Mouse (Mus musculus) heart, postnatal 14 days (tissue): ENCODE measurements around the gene Ces2b. TPM values are rescaled to one million over a fixed set of nuclear protein-coding genes. Genes with fewer than 3 reads are reported as not detected.
"Not testable (repeated sequence)": the region's sequence is repeated elsewhere in the genome, so short reads cannot be mapped to it uniquely, and the experiment has no call there.

ENCODE experiments used
- DNase-seq, 2 experiments: peaks; one replicate each; pipeline ENCODE4 v3.0.0; 2021 to 2022
- intact Hi-C: fragments of 180-260 bp; cut with DNase I; formaldehyde crosslinking; loops from one replicate; pipeline ENCODE4 v1.15.1; 2025
- long read RNA-seq, 2 experiments: library from polyadenylated mRNA; stranded (forward); transcript quantifications; one replicate each; pipeline ENCODE4 v2.0.0; 2021
- total RNA-seq, 2 experiments: library from RNA; stranded (reverse); gene quantifications; 2 replicates each; pipeline ENCODE4 v1.2.3; 2021

The Ces2b gene
- total RNA-seq = under 1 TPM; 0.39 to 0.43 TPM
- long read RNA-seq, experiment 1 = 0 reads
- long read RNA-seq, experiment 2 = 0 reads

GRCm38 (mm10) chr8:104831440-104831839 lies at the start of gene Ces2b:
Ces2b (plus strand) TSS chr8:104831572.
- DNase-seq = no peak
- intact Hi-C loops = no loop called here

- DNase-seq = no peak
- intact Hi-C loops = no loop called here
Observed at GRCm38 (mm10) chr8:104787049-104787448, 44.3 kb upstream of the Ces2b start.

- intact Hi-C loops = loop anchor here (2.0 kb wide), 1 partner anchor 186 kb away; no protein-coding TSS in a partner anchor
- DNase-seq = no peak
Observed at GRCm38 (mm10) chr8:104788929-104789328, 42.4 kb upstream of the Ces2b start.

- DNase-seq = peak in 1 of 2 experiments; percentile 40
- intact Hi-C loops = loop anchor here (2.0 kb wide), 1 partner anchor 187 kb away; no protein-coding TSS in a partner anchor
Observed at GRCm38 (mm10) chr8:104789886-104790680, 41.3 kb upstream of the Ces2b start.

- intact Hi-C loops = no loop called here
Observed at GRCm38 (mm10) chr8:104799385-104799784, 32.0 kb upstream of the Ces2b start.

GRCm38 (mm10) chr8:104806127-104806526 lies 25.2 kb upstream of the Ces2b start:
- no peak for DNase-seq
- intact Hi-C loops = no loop called here

More at GRCm38 (mm10) chr8:104799385-104799784, 32.0 kb upstream of the Ces2b start:
- no peak for DNase-seq

- no peak for DNase-seq
- intact Hi-C loops = no loop called here
Observed at GRCm38 (mm10) chr8:104808542-104809413, 22.6 kb upstream of the Ces2b start.

GRCm38 (mm10) chr8:104809436-104809835 lies 21.9 kb upstream of the Ces2b start:
- DNase-seq = no peak
- intact Hi-C loops = no loop called here

- intact Hi-C loops = no loop called here
Observed at GRCm38 (mm10) chr8:104826912-104827311, 4.5 kb upstream of the Ces2b start.

GRCm38 (mm10) chr8:104828221-104828620 lies 3.2 kb upstream of the Ces2b start:
- intact Hi-C loops = no loop called here
- DNase-seq = no peak

More at GRCm38 (mm10) chr8:104826912-104827311, 4.5 kb upstream of the Ces2b start:
- DNase-seq = no peak

GRCm38 (mm10) chr8:104841360-104842078 lies 10.1 kb downstream of the Ces2b start:
- DNase-seq = no peak
- intact Hi-C loops = no loop called here

GRCm38 (mm10) chr8:104846831-104847230 lies 15.5 kb downstream of the Ces2b start, which contains the start of gene Ces2c:
Ces2c (plus strand) TSS chr8:104847068.
- intact Hi-C loops = no loop called here

GRCm38 (mm10) chr8:104847741-104848462 lies 16.5 kb downstream of the Ces2b start:
- intact Hi-C loops = no loop called here

More at GRCm38 (mm10) chr8:104846831-104847230, 15.5 kb downstream of the Ces2b start, which contains the start of gene Ces2c:
- DNase-seq = no peak

GRCm38 (mm10) chr8:104866844-104867531 lies 35.6 kb downstream of the Ces2b start:
- intact Hi-C loops = not testable (repeated sequence)

More at GRCm38 (mm10) chr8:104847741-104848462, 16.5 kb downstream of the Ces2b start:
- no peak for DNase-seq

GRCm38 (mm10) chr8:104868876-104869275 lies 37.5 kb downstream of the Ces2b start:
- DNase-seq, intact Hi-C loops: not testable (repeated sequence)

More at GRCm38 (mm10) chr8:104866844-104867531, 35.6 kb downstream of the Ces2b start:
- not testable (repeated sequence) for DNase-seq

- DNase-seq, intact Hi-C loops: not testable (repeated sequence)
Observed at GRCm38 (mm10) chr8:104886223-104886926, 55.0 kb downstream of the Ces2b start.
